Mouse (Mus musculus) intestine, embryonic 16.5 days (tissue): ENCODE data around the gene Selenov. TPM values are rescaled to one million over a fixed set of nuclear protein-coding genes. Genes with fewer than 3 reads are reported as not detected.
"Not testable (repeated sequence)": the region's sequence is repeated elsewhere in the genome, so short reads cannot be mapped to it uniquely, and the experiment has no call there.

Experiments used
- ATAC-seq: fragments of 200-750 bp; cut with Nextera tagmentation; 2 replicates; pipeline ENCODE4 v1.8.0; 2017; ENCODE audit warnings: moderate TSS enrichment, moderate library complexity
- H3K27ac ChIP-seq: fragments of 300-500 bp; sonication (generic); 2 replicates; pipeline ENCODE4 v1.5.1; 2014; ENCODE audit warnings: mild to moderate bottlenecking, low read length
- H3K27me3 ChIP-seq: fragments of 300-500 bp; sonication (generic); replicated peaks from 2 replicates; pipeline ENCODE4 v1.6.1; 2014; ENCODE audit warnings: low read length, control low read depth, mixed read lengths; ENCODE audit not compliant: control insufficient read depth, insufficient read depth
- H3K36me3 ChIP-seq: fragments of 300-500 bp; sonication (generic); 2 replicates; pipeline ENCODE4 v1.6.1; 2014; ENCODE audit warnings: low read length, control low read depth; ENCODE audit not compliant: control insufficient read depth, insufficient read depth
- H3K4me1 ChIP-seq: fragments of 300-500 bp; sonication (generic); 2 replicates; pipeline ENCODE4 v1.6.1; 2014; ENCODE audit warnings: low read length, control low read depth, mixed read lengths; ENCODE audit not compliant: control insufficient read depth, insufficient read depth
- H3K4me2 ChIP-seq: fragments of 300-500 bp; sonication (generic); 2 replicates; pipeline ENCODE4 v1.6.1; 2014; ENCODE audit warnings: low read depth, low read length, control low read depth
- H3K4me3 ChIP-seq: fragments of 300-500 bp; sonication (generic); 2 replicates; pipeline ENCODE4 v1.5.1; 2014; ENCODE audit warnings: mild to moderate bottlenecking, low read length
- H3K9ac ChIP-seq: fragments of 300-500 bp; sonication (generic); 2 replicates; pipeline ENCODE4 v1.6.1; 2014; ENCODE audit warnings: low read depth, low read length
- H3K9me3 ChIP-seq: fragments of 300-500 bp; sonication (generic); 2 replicates; pipeline ENCODE4 v1.6.1; 2016; ENCODE audit warnings: low read length, control low read depth; ENCODE audit not compliant: control insufficient read depth
- WGBS: fragments of 180-500 bp; shearing (Covaris S2); extraction: QIAGEN DNeasy Blood & Tissue Kit; methylation state at CpG from one replicate; pipeline ENCODE4 v1.1.7; 2014; 5-methylcytosine and 5-hydroxymethylcytosine counted together
- polyA plus RNA-seq: library from polyadenylated mRNA; unstranded; fragments of >200 nt; fragmentation: Nextera tagmentation; extraction: Ambion mirVana; gene quantifications from 2 replicates; pipeline ENCODE4 v1.2.1, GENCODE M21; 2015

Gene Selenov
- polyA plus RNA-seq, 1 experiment from 2014 or later: 0.21 TPM

DNA sequence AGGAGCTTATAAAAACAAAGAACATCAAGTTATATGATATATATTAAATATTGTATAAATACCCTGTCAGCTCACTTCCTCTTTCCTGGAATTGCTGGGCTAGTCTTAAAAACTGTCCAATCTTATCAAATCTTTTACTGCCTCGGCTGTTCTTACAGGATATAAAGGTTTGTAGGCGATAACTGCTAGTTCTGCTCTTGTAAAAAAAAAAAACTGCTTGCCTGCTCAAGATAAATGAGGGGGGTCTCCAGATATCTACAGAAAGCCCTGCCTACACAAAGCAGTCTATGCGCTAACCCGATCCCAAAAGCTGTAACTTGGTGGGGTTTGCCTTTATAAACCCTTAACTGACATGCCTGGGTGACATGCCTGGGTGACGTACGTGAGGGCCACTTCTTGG, 36.4 kb downstream of the Selenov start:
- Histone ChIP-seq H3K27ac (no peak overlapping the region), H3K9me3 (no peaks in the 10 kb centered on the region), H3K4me3 (no peak overlapping the region), H3K9ac (no peak overlapping the region), H3K27me3 (no peaks in the 10 kb centered on the region), H3K4me1 (no peaks in the 10 kb centered on the region), H3K36me3 (no peaks in the 10 kb centered on the region), H3K4me2 (no peak overlapping the region)
- ATAC-seq: no peak
- 85% methylated on average over 6 of the region's 6 CpGs for WGBS

GRCm38 (mm10) chr7:28251976-28252375, 39.0 kb downstream of the Selenov start:
- Histone ChIP-seq H3K27me3 (no peaks in the 10 kb centered on the region), H3K27ac (no peak overlapping the region), H3K9ac (no peak overlapping the region), H3K4me3 (no peak overlapping the region), H3K36me3 (no peaks in the 10 kb centered on the region), H3K4me2 (no peak overlapping the region), H3K4me1 (no peaks in the 10 kb centered on the region), H3K9me3 (no peaks in the 10 kb centered on the region)
- 87% methylated on average over 17 of the region's 17 CpGs for WGBS
- ATAC-seq: no peak

DNA sequence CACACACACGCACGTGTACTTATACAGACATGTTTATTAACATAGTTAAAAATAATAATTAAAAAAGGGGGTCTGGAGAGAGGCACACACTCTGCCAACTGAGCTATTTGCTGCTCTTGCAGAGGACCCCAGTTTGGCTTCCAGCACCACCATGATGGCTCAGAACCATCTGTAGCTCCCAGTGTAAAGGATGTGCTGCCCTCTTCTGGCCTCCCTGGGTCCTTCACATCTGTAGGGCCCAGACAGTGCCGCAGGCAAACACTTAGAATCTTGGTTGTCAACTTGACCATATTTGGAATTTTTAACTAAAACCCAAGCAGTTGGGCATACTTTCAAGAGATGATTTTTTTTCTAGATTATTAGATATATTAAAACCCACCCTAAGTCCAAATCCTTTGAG, 42.0 kb downstream of the Selenov start:
- no peak overlapping the region for H3K9ac ChIP-seq
- no peaks in the 10 kb centered on the region for H3K4me1 ChIP-seq
- no peaks in the 10 kb centered on the region for H3K9me3 ChIP-seq
- no peaks in the 10 kb centered on the region for H3K36me3 ChIP-seq
- H3K27me3 ChIP-seq: no peaks in the 10 kb centered on the region
- H3K4me3 ChIP-seq: no peak overlapping the region
- 93% methylated on average over 3 of the region's 3 CpGs for WGBS
- no peak overlapping the region for H3K27ac ChIP-seq
- no peak for ATAC-seq
- H3K4me2 ChIP-seq: no peak overlapping the region

DNA sequence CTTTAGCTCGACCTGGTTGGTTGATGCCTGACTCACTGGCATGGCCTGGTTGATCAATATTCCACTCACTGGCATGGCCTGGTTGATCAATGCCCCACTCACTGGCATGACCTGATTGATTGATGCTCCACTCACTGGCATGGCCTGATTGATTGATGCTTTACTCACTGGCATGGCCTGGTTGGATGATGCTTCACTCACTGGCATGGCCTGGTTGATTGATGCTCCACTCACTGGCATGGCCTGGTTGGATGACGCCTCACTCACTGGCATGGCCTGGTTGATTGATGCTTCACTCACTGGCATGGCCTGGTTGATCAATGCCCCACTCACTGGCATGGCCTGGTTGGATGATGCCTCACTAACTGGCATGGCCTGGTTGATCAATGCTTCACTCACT, 47.0 kb downstream of the Selenov start:
- H3K9ac ChIP-seq, H3K4me3 ChIP-seq, H3K27me3 ChIP-seq, H3K4me1 ChIP-seq, H3K27ac ChIP-seq, H3K36me3 ChIP-seq, ATAC-seq, H3K4me2 ChIP-seq, H3K9me3 ChIP-seq: not testable (repeated sequence)
- 57% methylated on average over 2 of the region's 2 CpGs for WGBS

Other genes with a start within 250 kb of the Selenov start
- gene Psmc4, start 241.1 kb downstream of the Selenov start, polyA plus RNA-seq: 228 and 263 TPM in 2 replicates
- gene Fcgbp, start 219.9 kb downstream of the Selenov start, polyA plus RNA-seq: 169 and 217 TPM in 2 replicates
- gene 9530053A07Rik, start 161.7 kb downstream of the Selenov start, polyA plus RNA-seq: 0.06 and 0.10 TPM in 2 replicates
- 90.2 and 93.9 TPM in 2 replicates for gene Fbl, start 121.5 kb downstream of the Selenov start, polyA plus RNA-seq
- gene Dyrk1b, start 111.7 kb downstream of the Selenov start, polyA plus RNA-seq: 5.0 and 6.1 TPM in 2 replicates
- 0.77 and 0.98 TPM in 2 replicates for gene Eid2, start 23.3 kb downstream of the Selenov start, polyA plus RNA-seq
- 5.7 and 6.2 TPM in 2 replicates for gene Eid2b, start 13.4 kb downstream of the Selenov start, polyA plus RNA-seq
- gene Dll3, start 11.1 kb upstream of the Selenov start, polyA plus RNA-seq: 2.3 and 3.3 TPM in 2 replicates
- 161 and 174 TPM in 2 replicates for gene Timm50, start 20.9 kb upstream of the Selenov start, polyA plus RNA-seq
- 77.1 and 79.2 TPM in 2 replicates for gene Supt5, start 47.6 kb upstream of the Selenov start, polyA plus RNA-seq
- gene Rps16, start 59.5 kb upstream of the Selenov start, polyA plus RNA-seq: 977 and 1,010 TPM in 2 replicates
- gene Plekhg2, start 81.4 kb upstream of the Selenov start, polyA plus RNA-seq: 37.9 and 38.2 TPM in 2 replicates
- gene Zfp36, start 89.1 kb upstream of the Selenov start, polyA plus RNA-seq: 37.3 and 43.6 TPM in 2 replicates
- gene Med29, start 101.5 kb upstream of the Selenov start, polyA plus RNA-seq: 52.6 and 53.9 TPM in 2 replicates
- gene Paf1, start 101.8 kb upstream of the Selenov start, polyA plus RNA-seq: 69.2 and 78.7 TPM in 2 replicates
- 17.8 and 19.4 TPM in 2 replicates for gene Gmfg, start 146.3 kb upstream of the Selenov start, polyA plus RNA-seq
- gene Lrfn1, start 160.8 kb upstream of the Selenov start, polyA plus RNA-seq: 1.1 and 1.3 TPM in 2 replicates
- not detected in 2 replicates for gene Ifnl2, start 219.3 kb upstream of the Selenov start, polyA plus RNA-seq
- gene Ifnl3, start 231.7 kb upstream of the Selenov start, polyA plus RNA-seq: not detected in 2 replicates
- 94.3 and 150 TPM in 2 replicates for gene Sycn, start 249.7 kb upstream of the Selenov start, polyA plus RNA-seq